In genomic region chr12:71489295-71489694, GRCm38 (mm10) we compare ENCODE assay signal across 13 mouse cellular contexts.
"Had no signal": no experiment of that assay in that cellular context is flagged by ENCODE, and none has a peak within 500 bp of the region (broad histone marks: within the 10 kb centered on the region; RNA-seq: fewer than 3 reads in every experiment).

No protein-coding gene starts in this region.

- H3K9me3 ChIP-seq: kidney, embryonic 15.5 days; liver, embryonic 13.5 days; midbrain, embryonic 13.5 days; neural tube, embryonic 13.5 days had no signal

- H3K4me2 ChIP-seq: kidney, embryonic 15.5 days; liver, embryonic 13.5 days; midbrain, embryonic 13.5 days; neural tube, embryonic 13.5 days had no signal

- DNase-seq: kidney, adult 8-10 months; kidney, postnatal 10 days; kidney, postnatal 36 days; layer of hippocampus, postnatal 36 days; liver, embryonic 13.5 days; thymus, postnatal 25 days had no signal

- H3K9ac ChIP-seq: kidney, embryonic 15.5 days; liver, embryonic 13.5 days; midbrain, embryonic 13.5 days; neural tube, embryonic 13.5 days had no signal

- H3K27ac ChIP-seq: kidney, embryonic 15.5 days; left cerebral cortex, adult 2 months; liver, embryonic 13.5 days; midbrain, embryonic 13.5 days; neural tube, embryonic 13.5 days had no signal

- H3K27me3 ChIP-seq: kidney, embryonic 15.5 days; liver, embryonic 13.5 days; midbrain, embryonic 13.5 days; neural tube, embryonic 13.5 days had no signal

- H3K4me3 ChIP-seq: kidney, embryonic 15.5 days; left cerebral cortex, adult 2 months; liver, embryonic 13.5 days; midbrain, embryonic 13.5 days; myocyte; neural tube, embryonic 13.5 days had no signal

- H3K4me1 ChIP-seq: kidney, embryonic 15.5 days; liver, embryonic 13.5 days had no signal

- H3K36me3 ChIP-seq: kidney, embryonic 15.5 days; liver, embryonic 13.5 days; midbrain, embryonic 13.5 days; neural tube, embryonic 13.5 days had no signal

- ATAC-seq: intestine, postnatal 0 days; midbrain, embryonic 13.5 days; midbrain, embryonic 16.5 days had no signal
